Mouse (Mus musculus) liver, postnatal 0 days (tissue): Measurements from ENCODE around the gene Macrod2.

Experiments used
- CTCF ChIP-seq: sonication (generic); IDR thresholded peaks from 2 replicates; pipeline ENCODE4 v1.5.1; 2016; ENCODE audit warnings: antibody characterized with exemption, low read depth
- EP300 ChIP-seq: IDR thresholded peaks from 2 replicates; pipeline ENCODE4 v1.6.1; 2016; ENCODE audit warnings: antibody characterized with exemption, low read depth, mild to moderate bottlenecking

DNA sequence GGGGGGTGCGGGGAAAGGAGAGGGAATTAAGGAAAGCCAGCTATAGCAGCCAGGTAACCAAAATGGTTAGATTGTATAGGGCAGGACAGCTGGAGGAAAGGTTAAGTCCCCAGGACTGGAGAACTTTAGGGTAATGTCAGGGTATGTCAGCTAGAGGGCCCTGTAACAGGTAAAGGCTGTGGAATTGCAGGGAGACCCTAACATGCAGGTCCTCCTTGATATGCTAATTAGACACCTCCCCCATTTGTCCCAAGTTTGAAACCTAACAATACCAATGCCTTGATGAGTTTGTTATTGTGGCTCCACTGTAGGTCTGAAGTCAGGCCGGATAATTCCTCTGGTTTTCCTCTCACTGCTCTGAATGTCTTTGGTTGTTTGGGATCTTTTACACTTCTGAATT is 1948.9 kb downstream of the Macrod2 start:
- no peak for TF ChIP-seq CTCF
- no peak for TF ChIP-seq EP300
